Mouse (Mus musculus): ENCODE data around the gene Foxs1. TPM values are rescaled to one million over a fixed set of nuclear protein-coding genes. Genes with fewer than 3 reads are reported as not detected.

Foxs1 gene
- total RNA-seq, 4 experiments from 2014 or later, result 0.24 to 0.94 (median 0.51) TPM

DNA sequence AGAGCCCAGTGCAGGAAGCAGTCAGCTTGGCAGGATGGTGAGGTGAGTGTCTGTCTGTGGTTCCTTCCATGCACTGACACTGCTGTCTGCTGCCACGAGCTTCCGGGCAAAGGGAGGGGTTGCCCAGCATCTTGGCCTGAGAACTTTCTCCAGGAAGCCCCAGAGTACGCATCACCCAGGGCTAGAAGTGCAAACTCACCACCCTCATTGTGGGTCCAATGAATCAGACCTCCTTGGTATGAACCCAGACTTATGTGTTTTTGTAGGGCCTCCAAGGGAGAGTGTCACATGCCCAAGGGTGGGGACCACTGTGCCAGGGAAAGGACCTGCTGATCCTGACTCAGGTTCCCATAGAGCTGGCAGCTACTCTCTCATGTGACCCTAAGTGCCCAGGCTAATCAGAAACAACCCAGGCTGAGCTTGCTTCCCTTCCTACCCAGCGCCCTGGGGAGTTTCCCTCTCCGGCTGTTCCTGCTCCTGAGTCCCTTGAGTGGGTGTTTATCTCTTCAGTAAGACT lies 28.8 kb downstream of the Foxs1 start:
- peak; percentile 72 to 81 for DNase-seq (ENCODE audit: low spot score in 2 of 2)

DNA sequence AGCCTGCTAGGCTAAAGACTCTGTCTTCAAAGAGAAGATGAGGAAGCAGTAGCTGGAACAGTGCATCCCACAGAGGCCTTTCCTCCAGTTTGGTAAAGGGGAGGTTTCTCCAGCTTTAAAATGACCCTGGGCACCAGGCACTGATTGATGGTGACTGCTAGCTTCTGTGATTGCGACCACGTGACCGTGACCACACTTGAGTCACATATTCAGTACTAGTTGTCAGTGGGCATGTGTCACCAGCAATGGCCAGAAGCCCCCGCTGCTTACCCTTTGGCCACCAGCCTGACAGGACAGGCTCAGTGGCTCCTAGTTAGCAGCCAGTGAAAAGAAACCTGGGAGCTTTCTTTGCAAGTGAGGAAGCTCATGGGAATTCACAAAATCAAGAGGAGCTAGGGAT lies 29.4 kb downstream of the Foxs1 start:
- no peak for DNase-seq (ENCODE audit: low spot score in 2 of 2)

DNA sequence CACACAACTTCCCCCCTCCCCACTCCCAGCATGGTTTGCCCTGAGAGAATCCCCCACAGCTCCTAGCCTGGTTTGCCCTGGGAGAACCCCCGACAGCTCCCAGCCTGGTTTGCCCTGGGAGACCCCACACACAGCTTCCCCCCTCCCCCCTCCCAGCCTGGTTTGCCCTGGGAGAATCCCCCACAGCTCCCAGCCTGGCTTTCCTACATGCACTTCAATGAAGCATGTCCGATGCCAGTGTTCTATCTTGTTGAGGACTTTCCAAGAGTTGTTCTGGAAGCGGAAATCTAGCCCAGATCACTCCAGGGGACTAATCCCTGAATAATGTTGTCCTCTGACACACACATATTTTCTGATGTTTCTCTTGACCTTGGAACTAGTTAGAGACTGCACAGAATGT lies 30.4 kb downstream of the Foxs1 start:
- no peak for DNase-seq (ENCODE audit: low spot score in 2 of 2)

DNA sequence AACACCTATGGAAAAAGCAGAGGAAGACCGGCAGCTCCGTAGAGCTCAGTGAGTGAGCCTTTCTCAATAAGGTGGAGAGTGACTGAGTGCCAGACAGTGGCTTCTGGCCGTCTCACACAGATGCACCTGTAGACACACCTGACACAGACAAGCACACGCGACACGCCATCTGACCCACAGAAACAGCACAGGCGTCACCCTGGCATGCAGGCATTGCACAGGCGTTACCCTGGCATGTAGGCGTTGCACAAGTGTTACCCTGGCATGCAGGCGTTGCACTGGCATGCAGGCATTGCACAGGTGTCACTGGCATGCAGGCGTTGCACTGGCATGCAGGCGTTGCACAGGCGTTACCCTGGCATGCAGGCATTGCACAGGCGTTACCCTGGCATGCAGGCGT lies 31.7 kb downstream of the Foxs1 start:
- no peak for DNase-seq (ENCODE audit: low spot score in 2 of 2)

DNA sequence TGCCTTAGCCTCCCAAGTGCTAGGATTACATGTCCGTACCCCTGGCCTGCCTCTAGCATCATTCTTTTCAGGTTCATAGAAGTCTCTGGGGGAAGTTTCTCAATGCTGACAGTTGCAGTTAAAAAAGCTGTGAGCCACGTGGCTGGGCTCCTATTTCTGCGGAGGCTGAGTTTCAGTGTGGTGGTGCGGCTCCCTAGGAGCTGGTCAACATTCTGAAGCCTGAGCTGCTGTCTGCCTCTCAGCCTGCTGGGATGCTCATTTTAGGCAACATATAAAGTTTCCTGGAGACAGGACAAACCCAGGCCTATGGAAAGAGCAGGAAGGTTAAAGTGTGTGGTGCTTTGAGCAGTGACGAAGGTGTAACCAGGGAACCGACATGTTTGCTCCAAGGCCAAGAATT lies 34.0 kb downstream of the Foxs1 start:
- DNase-seq (ENCODE audit: low spot score in 2 of 2), result peak in 1 of 2 experiments; percentile 56

DNA sequence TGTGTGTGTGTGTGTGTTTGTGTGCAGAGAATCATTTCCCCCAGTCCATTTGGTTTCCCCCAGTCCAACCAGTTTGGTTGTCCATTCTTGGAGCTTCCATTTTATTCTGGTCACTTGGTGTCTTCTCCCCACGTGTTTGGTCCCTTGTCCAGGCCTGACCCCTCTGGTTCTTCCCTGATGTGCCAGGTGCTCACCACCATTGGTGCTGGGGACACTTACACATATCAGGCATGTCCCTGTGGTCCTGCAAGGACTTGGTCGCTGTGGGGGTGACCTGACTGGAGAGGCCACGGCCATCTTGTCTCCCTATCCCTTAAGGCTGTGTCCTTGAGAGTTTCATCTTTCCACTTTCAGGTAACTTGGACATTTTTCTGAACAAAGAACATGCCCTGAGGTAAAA lies 36.1 kb downstream of the Foxs1 start:
- no peak for DNase-seq (ENCODE audit: low spot score in 2 of 2)

DNA sequence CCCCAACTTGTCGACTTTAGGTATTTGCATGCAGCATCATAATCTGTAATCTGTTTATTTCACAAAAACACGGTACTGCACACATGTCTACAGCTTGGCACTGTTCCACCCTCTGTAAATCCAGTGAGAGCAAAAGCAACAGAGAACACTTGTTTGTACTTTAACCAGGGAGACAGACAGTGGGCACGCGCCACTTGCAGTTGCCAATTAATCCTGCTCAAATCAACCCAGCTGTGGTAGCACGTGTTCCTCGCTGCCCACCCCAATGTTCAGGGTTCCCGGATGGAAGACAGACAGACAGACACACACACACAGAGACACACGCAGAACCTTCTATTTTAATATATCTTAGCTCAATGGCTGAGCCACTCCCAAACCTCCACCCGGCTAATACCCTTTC lies 37.2 kb downstream of the Foxs1 start:
- no peak for DNase-seq (ENCODE audit: low spot score in 2 of 2)

DNA sequence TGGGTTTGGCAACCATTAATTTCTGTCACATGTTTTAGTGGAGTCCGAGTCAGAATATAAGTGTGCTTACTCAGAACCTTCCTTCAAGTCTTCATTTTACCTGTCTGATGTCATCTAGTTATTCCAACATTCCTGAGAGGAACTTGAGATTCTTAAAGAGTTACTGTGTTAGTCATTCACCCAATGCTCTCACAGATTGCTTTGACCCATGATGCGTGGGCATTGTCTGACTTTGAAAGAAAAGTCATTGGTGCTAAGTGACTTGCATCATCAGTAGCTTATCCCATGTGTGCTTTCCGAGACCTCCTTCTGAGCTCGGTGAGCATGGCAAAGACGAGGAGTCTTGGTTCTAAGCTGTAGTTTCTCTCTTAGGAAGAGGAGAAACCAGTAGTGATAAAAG lies 44.2 kb downstream of the Foxs1 start:
- no peak for DNase-seq (ENCODE audit: low spot score in 2 of 2)

DNA sequence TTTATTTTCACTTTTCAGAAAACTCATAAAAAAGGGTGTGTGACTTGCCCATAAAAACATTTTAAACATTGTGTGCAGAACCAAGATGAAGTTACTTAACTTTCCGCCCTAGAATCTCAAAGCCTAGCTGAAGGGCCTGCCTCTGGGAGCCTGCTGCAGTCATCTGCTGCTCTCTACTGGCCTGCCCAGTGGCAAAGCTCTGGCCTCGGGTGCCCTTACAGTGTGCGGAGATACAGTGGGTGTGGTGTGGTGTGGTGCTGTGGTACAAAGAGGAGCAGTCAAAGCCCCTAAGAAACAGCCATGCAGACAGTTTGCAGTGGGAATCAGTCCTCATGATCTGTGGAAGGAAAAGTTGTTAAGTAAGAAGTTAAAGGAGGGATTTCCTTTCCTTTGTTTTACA lies 45.8 kb downstream of the Foxs1 start:
- no peak for DNase-seq (ENCODE audit: low spot score in 2 of 2)

DNA sequence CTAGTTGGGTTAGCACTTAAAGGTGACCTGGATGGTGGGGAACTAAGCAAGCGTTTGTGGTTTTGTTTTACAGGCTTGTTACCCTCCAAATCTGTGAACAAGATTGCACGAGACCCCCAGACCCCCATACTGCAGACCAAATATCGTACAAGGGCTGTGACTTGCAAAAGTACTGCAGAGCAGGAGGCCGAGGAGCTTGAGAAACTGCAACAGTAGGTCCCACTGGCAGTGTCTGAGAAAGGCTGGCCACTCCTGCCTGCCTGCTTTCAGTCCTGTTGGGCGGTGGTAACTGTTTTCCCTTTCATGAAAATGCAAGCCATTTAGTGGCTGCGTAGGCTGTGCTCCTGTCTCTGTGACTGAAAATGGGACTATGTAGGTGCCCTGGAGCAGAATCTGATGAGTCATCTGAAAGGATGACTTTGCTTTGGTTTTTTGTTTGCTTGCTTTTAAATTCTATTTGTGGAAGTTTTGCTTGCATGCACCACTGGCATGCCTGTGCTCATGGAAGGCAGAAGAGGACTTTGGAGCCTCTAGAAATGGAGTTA lies 48.8 kb downstream of the Foxs1 start:
- no peak for DNase-seq (ENCODE audit: low spot score in 2 of 2)

Other genes with a start within 250 kb of the Foxs1 start
- gene Mcts2, start 246.2 kb downstream of the Foxs1 start, total RNA-seq (2022), result 10 to 100 TPM; 10.2 to 12.8 (median 11.9) TPM
- gene Id1, start 197.0 kb downstream of the Foxs1 start, total RNA-seq (2022), result 10 to 100 TPM in 1 of 4 experiments, 1 to 10 TPM in 3; 6.7 to 16.6 (median 8.4) TPM
- 1 to 10 TPM; 1.4 to 3.1 (median 2.0) TPM for gene Cox4i2, start 179.0 kb downstream of the Foxs1 start, total RNA-seq (2022)
- gene Bcl2l1, start 101.5 kb downstream of the Foxs1 start, total RNA-seq (2022), result 10 to 100 TPM in 3 of 4 experiments, 1 to 10 TPM in 1; 9.1 to 17.5 (median 15.4) TPM
- 1 to 10 TPM; 1.1 to 4.8 (median 3.1) TPM for gene Tpx2, start 85.2 kb downstream of the Foxs1 start, total RNA-seq (2022)
- 100 to 1,000 TPM; 731 to 847 (median 747) TPM for gene Mylk2, start 21.9 kb downstream of the Foxs1 start, total RNA-seq (2022)
- under 1 TPM in 3 of 4 experiments, not detected in 1; 0.16 to 0.62 (median 0.39) TPM for gene Dusp15, start 18.5 kb upstream of the Foxs1 start, total RNA-seq (2022)
- not detected for gene Ttll9, start 29.3 kb upstream of the Foxs1 start, total RNA-seq (2022)
- 10 to 100 TPM; 71.5 to 83.6 (median 81.3) TPM for gene Pdrg1, start 82.2 kb upstream of the Foxs1 start, total RNA-seq (2022)
- not detected for gene Xkr7, start 98.6 kb upstream of the Foxs1 start, total RNA-seq (2022)
- gene Ccm2l, start 132.7 kb upstream of the Foxs1 start, total RNA-seq (2022), result 1 to 10 TPM; 2.6 to 3.3 (median 2.8) TPM
- gene Hck, start 175.3 kb upstream of the Foxs1 start, total RNA-seq (2022), result under 1 TPM; 0.13 to 0.27 (median 0.21) TPM
- gene Tm9sf4, start 228.1 kb upstream of the Foxs1 start, total RNA-seq (2022), result 10 to 100 TPM; 25.5 to 30.3 (median 28.4) TPM